Mouse (Mus musculus) ES-Bruce4 (cell line): ENCODE data around the gene Map7d1.

Source experiments
- CTCF ChIP-seq: IDR thresholded peaks from one replicate; pipeline ENCODE4 v1.8.1; 2011; ENCODE audit warnings: low read depth, low read length
- POLR2A ChIP-seq: IDR thresholded peaks from one replicate; pipeline ENCODE4 v1.8.1; 2011; ENCODE audit warnings: low read length; ENCODE audit not compliant: insufficient read depth

DNA sequence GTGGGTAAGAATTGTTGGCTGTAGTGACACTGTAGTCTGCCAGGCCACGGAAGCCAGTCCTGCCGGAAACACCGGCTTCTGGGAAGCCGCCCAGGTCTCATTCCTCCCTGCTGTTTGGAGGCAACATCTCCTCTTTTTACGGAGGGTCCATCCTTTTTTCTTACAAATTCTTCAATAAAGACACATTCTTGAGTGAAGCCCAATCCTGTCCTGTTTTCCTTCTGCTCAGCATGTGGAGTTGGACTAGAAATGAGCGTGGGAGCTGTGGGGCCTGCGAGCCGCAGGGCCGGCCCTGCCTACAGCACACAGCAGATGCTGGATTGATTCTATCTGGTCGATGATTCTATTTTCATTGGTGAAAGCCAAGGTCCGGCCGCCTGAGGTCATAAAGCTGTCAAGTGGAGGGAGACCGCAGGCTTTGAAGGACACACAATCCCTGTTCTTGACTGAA is 19.6 kb upstream of the Map7d1 start:
- no peak for TF ChIP-seq POLR2A
- no peak for TF ChIP-seq CTCF
